Mouse (Mus musculus): ENCODE results near the gene Podxl2.

DNA sequence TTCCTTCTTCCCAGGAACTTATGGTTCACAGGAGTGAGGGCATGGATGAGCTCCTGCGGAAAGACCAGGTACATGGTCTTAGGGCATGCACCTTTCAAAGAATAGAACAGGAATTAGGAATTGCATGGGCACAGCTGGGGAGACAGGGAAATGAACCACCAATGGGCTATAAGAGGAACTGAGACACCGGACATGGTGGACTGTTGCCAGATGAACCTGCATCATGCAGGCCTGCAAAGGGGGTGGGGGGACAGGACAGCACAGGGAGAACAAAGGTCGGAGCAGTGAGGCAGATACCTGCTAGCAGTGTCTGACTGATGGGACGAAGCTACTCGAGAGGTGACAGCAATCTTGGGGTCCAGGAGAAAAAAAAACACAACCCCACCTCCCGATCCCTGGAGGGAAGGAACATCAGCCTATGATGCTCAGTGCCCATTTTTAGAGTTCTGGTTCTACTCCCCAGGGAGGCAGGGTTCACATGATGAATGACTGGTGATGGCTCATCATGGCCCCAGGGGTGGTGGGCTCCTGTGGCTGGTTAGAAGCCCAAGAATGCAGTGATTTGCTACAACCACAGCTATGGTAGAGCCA, 44.6 kb downstream of the Podxl2 start:
- no peak for TF ChIP-seq POLR2A (IDR thresholded peaks at IDR 0.05; ENCODE audit: borderline replicate concordance, insufficient read depth, low read length)
- TF ChIP-seq CTCF (IDR thresholded peaks at IDR 0.05; ENCODE audit: borderline replicate concordance, insufficient read depth, low read depth, low read length), result no peak

All from cerebellum, adult 2 months (tissue).